Comparison of ENCODE assay signal across 8 mouse cellular contexts in the genomic region with DNA sequence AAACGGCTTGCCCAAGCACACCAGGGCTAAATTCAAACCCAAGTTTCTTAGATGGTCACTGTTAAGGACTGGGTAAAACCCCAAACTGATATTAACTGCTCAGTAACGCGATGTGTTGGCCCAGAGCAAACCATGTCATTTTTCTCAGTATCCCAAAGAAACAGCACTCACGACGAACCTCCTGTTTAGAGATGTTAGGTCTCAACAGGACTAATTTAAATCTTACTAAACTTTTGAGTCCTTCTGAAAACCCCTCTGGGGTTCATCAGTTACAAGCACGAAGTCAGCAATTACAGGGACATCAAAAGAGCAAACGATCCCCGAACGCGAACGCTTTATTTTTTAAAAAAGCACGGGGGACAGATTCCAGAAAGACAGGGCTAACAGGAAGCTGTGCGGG. TPM values are rescaled to one million over a fixed set of nuclear protein-coding genes. Genes with fewer than 3 reads are reported as not detected.
DNase-seq lines count a peak whose midpoint lies in the region; ATAC-seq and TF ChIP-seq lines count a peak whose summit lies in the region.

No protein-coding gene starts in this region.

- peak overlapping the region; percentile 92 for H3K4me3 ChIP-seq in kidney, postnatal 0 days (replicated peaks; ENCODE audit: low read depth, low read length)
- peak overlapping the region; percentile 92 for H3K4me3 ChIP-seq in bone marrow macrophage, adult 2 months (ENCODE audit: insufficient read depth, low read length)
- peak overlapping the region; percentile 85 for H3K4me3 ChIP-seq in hindbrain, embryonic 14.5 days (replicated peaks; ENCODE audit: low read length)
- H3K4me3 ChIP-seq in midbrain, embryonic 15.5 days, result peak overlapping the region; percentile 82

- no peak for TF ChIP-seq POLR2A in bone marrow macrophage, adult 2 months (IDR thresholded peaks at IDR 0.05; ENCODE audit: borderline replicate concordance, low read depth, low read length)

- peak overlapping the region; percentile 65 for H3K4me2 ChIP-seq in kidney, postnatal 0 days (ENCODE audit: low read length)
- peak overlapping the region; percentile 64 for H3K4me2 ChIP-seq in hindbrain, embryonic 14.5 days (replicated peaks)
- H3K4me2 ChIP-seq in midbrain, embryonic 15.5 days, result peak overlapping the region; percentile 75

- no peak for TF ChIP-seq CTCF in kidney, postnatal 0 days (IDR thresholded peaks at IDR 0.05; ENCODE audit: low read depth)
- TF ChIP-seq CTCF in bone marrow macrophage, adult 2 months (IDR thresholded peaks at IDR 0.05; ENCODE audit: low read depth, low read length), result no peak

- peak; percentile 57 for DNase-seq in kidney, postnatal 0 days (ENCODE audit: low spot score)
- DNase-seq in kidney, postnatal 14 days, result no peak
- DNase-seq in hindbrain, embryonic 14.5 days (ENCODE audit: low spot score), result peak; percentile 29
- no peak for DNase-seq in thymus, postnatal 25 days
- DNase-seq in adrenal gland, postnatal 36 days, result no peak

- peak overlapping the region; percentile 98 for H3K27ac ChIP-seq in kidney, postnatal 0 days
- H3K27ac ChIP-seq in bone marrow macrophage, adult 2 months (ENCODE audit: insufficient read depth, low read depth, low read length), result peak overlapping the region; percentile 78
- H3K27ac ChIP-seq in hindbrain, embryonic 14.5 days, result peak overlapping the region; percentile 52; the same call in 1 of the 2 replicates
- peak overlapping the region; percentile 54 for H3K27ac ChIP-seq in midbrain, embryonic 15.5 days

- H3K9me3 ChIP-seq in kidney, postnatal 0 days (replicated peaks; ENCODE audit: low read length), result no peaks in the 10 kb centered on the region
- H3K9me3 ChIP-seq in hindbrain, embryonic 14.5 days (ENCODE audit: control insufficient read depth, low read length), result no peaks in the 10 kb centered on the region
- no peaks in the 10 kb centered on the region for H3K9me3 ChIP-seq in midbrain, embryonic 15.5 days

- H3K9ac ChIP-seq in kidney, postnatal 0 days (ENCODE audit: low read depth, low read length), result peak overlapping the region; percentile 95
- peak overlapping the region; percentile 78 for H3K9ac ChIP-seq in hindbrain, embryonic 14.5 days
- H3K9ac ChIP-seq in midbrain, embryonic 15.5 days, result peak overlapping the region; percentile 69

- peaks cover 15% of the 10 kb centered on the region; the same call in 1 of the 2 replicates for H3K4me1 ChIP-seq in kidney, postnatal 0 days (replicated peaks; ENCODE audit: insufficient read depth, low read length)
- peaks cover 15% of the 10 kb centered on the region for H3K4me1 ChIP-seq in bone marrow macrophage, adult 2 months (ENCODE audit: control insufficient read depth, insufficient read depth, low read length)
- peaks cover 13% of the 10 kb centered on the region for H3K4me1 ChIP-seq in hindbrain, embryonic 14.5 days (replicated peaks; ENCODE audit: control insufficient read depth, insufficient read depth, low read length)
- H3K4me1 ChIP-seq in midbrain, embryonic 15.5 days, result peaks cover 14% of the 10 kb centered on the region

- WGBS in kidney, postnatal 0 days, result 3% methylated on average over 13 of the region's 13 CpGs
- WGBS in hindbrain, embryonic 14.5 days, result 3% methylated on average over 13 of the region's 13 CpGs
- 4% methylated on average over 13 of the region's 13 CpGs for WGBS in midbrain, embryonic 15.5 days

- peaks cover 9% of the 10 kb centered on the region; the same call in 1 of the 2 replicates for H3K36me3 ChIP-seq in kidney, postnatal 0 days (ENCODE audit: insufficient read depth, low read length)
- H3K36me3 ChIP-seq in hindbrain, embryonic 14.5 days (replicated peaks; ENCODE audit: control insufficient read depth, insufficient read depth), result peaks cover 11% of the 10 kb centered on the region
- no peaks in the 10 kb centered on the region for H3K36me3 ChIP-seq in midbrain, embryonic 15.5 days (replicated peaks)

- ATAC-seq in kidney, postnatal 0 days (replicated peaks; ENCODE audit: low FRiP score, low read depth), result no peak
- ATAC-seq in hindbrain, embryonic 14.5 days (ENCODE audit: low FRiP score), result no peak
- peak; percentile 2; the same call in 1 of the 2 replicates for ATAC-seq in midbrain, embryonic 15.5 days (replicated peaks)
- no peak for ATAC-seq in megakaryocyte progenitor cell, adult 5-6 weeks (replicated peaks; ENCODE audit: poor library complexity)

- H3K27me3 ChIP-seq in kidney, postnatal 0 days (ENCODE audit: insufficient read depth, low read length), result no peaks in the 10 kb centered on the region
- H3K27me3 ChIP-seq in hindbrain, embryonic 14.5 days (ENCODE audit: control insufficient read depth, insufficient read depth, low read length), result no peaks in the 10 kb centered on the region
- no peaks in the 10 kb centered on the region for H3K27me3 ChIP-seq in midbrain, embryonic 15.5 days (replicated peaks)

RNA-seq across cellular contexts. Expression of gene Spata1, which starts 0.6 kb away (rescaled TPM):
- 4.5 and 5.0 TPM in 2 replicates for polyA plus RNA-seq in kidney, postnatal 0 days (2015; fragmentation: Nextera tagmentation; extraction: Ambion mirVana)
- 4.0 and 7.2 TPM in 2 replicates for polyA plus RNA-seq in bone marrow macrophage, adult 2 months (2012; ENCODE audit: insufficient read depth, insufficient read length, missing spikeins)
- 4.0 and 6.0 TPM in 2 replicates for polyA plus RNA-seq in hindbrain, embryonic 14.5 days (2014; fragmentation: Nextera tagmentation; extraction: Ambion mirVana)
- polyA plus RNA-seq in midbrain, embryonic 15.5 days (2015; fragmentation: Nextera tagmentation; extraction: Ambion mirVana), result 4.2 and 5.5 TPM in 2 replicates
- 9.1 TPM in 2 replicates for total RNA-seq in megakaryocyte progenitor cell, adult 5-6 weeks (2015)
- 13.6 and 14.6 TPM in 2 replicates for total RNA-seq in megakaryocyte progenitor cell, adult 5-6 weeks (2017)
- 1 to 10 TPM; 3.9 to 4.6 TPM for total RNA-seq in adrenal gland, postnatal 36 days (2021)

RNA-seq across cellular contexts. Expression of gene Gng5, which starts 0.6 kb away (rescaled TPM):
- 1,152 and 1,249 TPM in 2 replicates for polyA plus RNA-seq in kidney, postnatal 0 days (2015; fragmentation: Nextera tagmentation; extraction: Ambion mirVana)
- polyA plus RNA-seq in bone marrow macrophage, adult 2 months (2012; ENCODE audit: insufficient read depth, insufficient read length, missing spikeins), result 450 and 503 TPM in 2 replicates
- polyA plus RNA-seq in hindbrain, embryonic 14.5 days (2014; fragmentation: Nextera tagmentation; extraction: Ambion mirVana), result 339 and 421 TPM in 2 replicates
- polyA plus RNA-seq in midbrain, embryonic 15.5 days (2015; fragmentation: Nextera tagmentation; extraction: Ambion mirVana), result 289 and 293 TPM in 2 replicates
- 294 and 360 TPM in 2 replicates for total RNA-seq in megakaryocyte progenitor cell, adult 5-6 weeks (2015)
- 127 and 170 TPM in 2 replicates for total RNA-seq in megakaryocyte progenitor cell, adult 5-6 weeks (2017)
- total RNA-seq in adrenal gland, postnatal 36 days (2021), result 100 to 1,000 TPM; 250 to 253 TPM

RNA-seq across cellular contexts. Expression of gene Rpf1, which starts 22.2 kb away (rescaled TPM):
- polyA plus RNA-seq in kidney, postnatal 0 days (2015; fragmentation: Nextera tagmentation; extraction: Ambion mirVana), result 58.1 and 59.7 TPM in 2 replicates
- polyA plus RNA-seq in bone marrow macrophage, adult 2 months (2012; ENCODE audit: insufficient read depth, insufficient read length, missing spikeins), result 39.9 and 47.4 TPM in 2 replicates
- polyA plus RNA-seq in hindbrain, embryonic 14.5 days (2014; fragmentation: Nextera tagmentation; extraction: Ambion mirVana), result 35.4 and 40.7 TPM in 2 replicates
- polyA plus RNA-seq in midbrain, embryonic 15.5 days (2015; fragmentation: Nextera tagmentation; extraction: Ambion mirVana), result 38.6 and 39.5 TPM in 2 replicates
- total RNA-seq in megakaryocyte progenitor cell, adult 5-6 weeks (2015), result 81.7 and 81.8 TPM in 2 replicates
- 90.2 and 95.2 TPM in 2 replicates for total RNA-seq in megakaryocyte progenitor cell, adult 5-6 weeks (2017)
- 10 to 100 TPM; 25.8 to 29.6 TPM for total RNA-seq in adrenal gland, postnatal 36 days (2021)

RNA-seq across cellular contexts. Expression of gene Ctbs, which starts 49.4 kb away (rescaled TPM):
- 17.8 and 19.0 TPM in 2 replicates for polyA plus RNA-seq in kidney, postnatal 0 days (2015; fragmentation: Nextera tagmentation; extraction: Ambion mirVana)
- polyA plus RNA-seq in bone marrow macrophage, adult 2 months (2012; ENCODE audit: insufficient read depth, insufficient read length, missing spikeins), result 27.2 and 31.6 TPM in 2 replicates
- 4.7 and 6.4 TPM in 2 replicates for polyA plus RNA-seq in hindbrain, embryonic 14.5 days (2014; fragmentation: Nextera tagmentation; extraction: Ambion mirVana)
- polyA plus RNA-seq in midbrain, embryonic 15.5 days (2015; fragmentation: Nextera tagmentation; extraction: Ambion mirVana), result 3.9 TPM in 2 replicates
- total RNA-seq in megakaryocyte progenitor cell, adult 5-6 weeks (2015), result 12.5 and 17.0 TPM in 2 replicates
- 9.9 and 10.5 TPM in 2 replicates for total RNA-seq in megakaryocyte progenitor cell, adult 5-6 weeks (2017)
- 10 to 100 TPM in 1 of 2 experiments, 1 to 10 TPM in 1; 8.1 to 12.3 TPM for total RNA-seq in adrenal gland, postnatal 36 days (2021)

Comparison
In these comparisons a context has a peak if more than half of its experiments do, and no peak if none do; other contexts are left out.
1. DNase-seq: peak in kidney, postnatal 0 days (single experiment) and hindbrain, embryonic 14.5 days (single experiment); none in kidney, postnatal 14 days (single experiment), thymus, postnatal 25 days (single experiment) and adrenal gland, postnatal 36 days (0 of 2).
2. Peak in every context shown above with its lines, with median percentiles within 50 percentile points of each other: H3K27ac ChIP-seq, H3K4me2 ChIP-seq, H3K4me3 ChIP-seq and H3K9ac ChIP-seq.